Mouse (Mus musculus): ENCODE measurements around the gene Cwf19l2.

DNA sequence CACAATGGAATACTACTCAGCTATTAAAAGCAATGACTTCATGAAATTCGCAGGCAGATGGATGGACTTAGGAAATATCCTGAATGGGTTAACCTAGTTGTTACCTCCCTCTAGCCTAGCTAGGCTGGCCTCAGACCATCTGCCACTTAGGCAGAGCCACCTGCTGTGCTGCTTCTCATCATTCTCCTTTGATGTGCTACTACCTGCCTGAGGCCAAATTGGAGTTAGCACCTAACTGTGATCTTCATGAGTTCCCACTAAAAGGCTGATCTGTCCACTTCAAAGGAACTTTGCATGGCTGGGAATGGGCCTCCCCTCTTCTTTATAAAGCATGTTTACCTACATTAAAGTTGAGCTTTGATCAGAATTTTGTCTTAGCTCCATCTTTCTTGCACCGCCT lies 117.6 kb downstream of the Cwf19l2 start:
- TF ChIP-seq CTCF (IDR thresholded peaks at IDR 0.05; ENCODE audit: extremely low read depth, insufficient read length, insufficient replicate concordance, low read depth, low read length) (no peak), POLR2A (IDR thresholded peaks at IDR 0.05; ENCODE audit: low read depth, low read length) (no peak)
